Mouse (Mus musculus) forebrain, embryonic 10.5 days (tissue): ENCODE measurements at regions not wholly inside any gene's neighbourhood (a gene's known extent, or its start where the extent isn't known, plus 50 kb on each side); places are given as distances from the start of the nearest gene placed in this dataset. TPM values are rescaled to one million over a fixed set of nuclear protein-coding genes. Genes with fewer than 3 reads are reported as not detected.

ENCODE experiments used
- DNase-seq: peaks from one replicate; pipeline ENCODE4 v3.0.0-alpha.2; 2017; ENCODE audit warnings: low spot score; ENCODE audit errors: extremely low spot score
- H3K27ac ChIP-seq: fragments of 300-500 bp; sonication (generic); 2 replicates; pipeline ENCODE4 v1.5.1; 2016; ENCODE audit warnings: mild to moderate bottlenecking
- H3K27me3 ChIP-seq: fragments of 300-500 bp; sonication (generic); 2 replicates; pipeline ENCODE4 v1.6.1; 2016; ENCODE audit warnings: mild to moderate bottlenecking; ENCODE audit not compliant: poor library complexity, severe bottlenecking
- H3K36me3 ChIP-seq: fragments of 300-500 bp; sonication (generic); replicated peaks from 2 replicates; pipeline ENCODE4 v1.6.1; 2016; ENCODE audit warnings: mild to moderate bottlenecking, moderate library complexity
- H3K4me1 ChIP-seq: fragments of 300-500 bp; sonication (generic); 2 replicates; pipeline ENCODE4 v1.6.1; 2016
- H3K4me3 ChIP-seq: fragments of 300-500 bp; sonication (generic); 2 replicates; pipeline ENCODE4 v1.5.1; 2016; ENCODE audit warnings: mild to moderate bottlenecking, moderate library complexity
- H3K9me3 ChIP-seq: fragments of 300-500 bp; sonication (generic); 2 replicates; pipeline ENCODE4 v1.6.1; 2016; ENCODE audit warnings: mild to moderate bottlenecking, moderate library complexity
- WGBS: fragments of 180-500 bp; shearing (Covaris S2); methylation state at CpG from one replicate; pipeline ENCODE4 v1.1.7; 2016; 5-methylcytosine and 5-hydroxymethylcytosine counted together
- microRNA-seq: library from miRNA; unstranded; fragments of <30 nt; microRNA quantifications from one replicate; pipeline ENCODE4, GENCODE M21; 2017

GRCm38 (mm10) chr2:180385231-180385895 lies 50.9 kb upstream of the Gata5 start:
- 3% methylated on average over 26 of the region's 26 CpGs for WGBS
- peak overlapping the region; percentile 67 for H3K27ac ChIP-seq
- peak overlapping the region; percentile 62 for H3K4me3 ChIP-seq
- peaks cover 69% of the 10 kb centered on the region for H3K27me3 ChIP-seq
- H3K4me1 ChIP-seq = peaks cover 34% of the 10 kb centered on the region
- H3K9me3 ChIP-seq = no peaks in the 10 kb centered on the region
- H3K36me3 ChIP-seq = no peaks in the 10 kb centered on the region
- peak; percentile 21 for DNase-seq

Small RNAs in the stretch of these regions (microRNA-seq; reads per million reads assigned to microRNA genes)
- gene Mir133a-2 = not detected
- gene Mir1a-1 = not detected
